Mouse (Mus musculus) central nervous system, embryonic 18 days (tissue): ENCODE measurements around the gene Olfr766-ps1. TPM values are rescaled to one million over a fixed set of nuclear protein-coding genes. Genes with fewer than 3 reads are reported as not detected.

Experiments used
- polyA plus RNA-seq: library from polyadenylated mRNA; depleted of rRNA; stranded (reverse); fragments of >200 nt; gene quantifications from 2 replicates; pipeline ENCODE4 v1.2.3, GENCODE M21; 2012; rRNA removed

Gene Olfr766-ps1
- not detected in 2 replicates for polyA plus RNA-seq

DNA sequence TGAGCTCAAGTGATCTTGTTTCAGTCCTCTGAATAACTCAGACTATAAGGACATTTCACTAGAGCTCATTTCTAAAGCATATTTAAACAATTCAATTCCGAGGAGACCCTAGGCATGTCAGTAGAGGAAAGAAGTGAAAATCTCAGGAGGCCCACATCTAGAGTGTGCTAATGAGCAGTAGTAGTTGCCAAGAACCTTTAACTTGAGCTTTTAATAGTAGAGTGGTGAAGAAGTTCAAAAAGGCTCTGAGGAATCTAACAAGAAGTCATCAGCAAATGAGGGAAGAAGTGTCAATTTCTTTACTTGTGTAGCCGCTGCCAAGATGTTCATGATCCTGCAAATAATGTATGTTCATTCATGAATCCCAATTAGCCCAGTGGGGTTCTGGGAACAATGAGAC lies at the start of gene Olfr766-ps1:
Gene Olfr766-ps1 (minus strand): TSS at position 101 of the 400 bp plus-strand sequence.

GRCm38 (mm10) chr10:129117761-129118160 lies 49.0 kb upstream of the Olfr766-ps1 start, which contains the start of gene Olfr769:
Gene Olfr769 (minus strand): TSS chr10:129117861.

GRCm38 (mm10) chr10:129099275-129099674 lies 30.5 kb upstream of the Olfr766-ps1 start, which contains the start of gene Olfr768:
Gene Olfr768 (minus strand): TSS chr10:129099375.

GRCm38 (mm10) chr10:129082810-129083209 lies 14.0 kb upstream of the Olfr766-ps1 start, which contains the start of gene Olfr767:
Gene Olfr767 (minus strand): TSS chr10:129082910.

DNA sequence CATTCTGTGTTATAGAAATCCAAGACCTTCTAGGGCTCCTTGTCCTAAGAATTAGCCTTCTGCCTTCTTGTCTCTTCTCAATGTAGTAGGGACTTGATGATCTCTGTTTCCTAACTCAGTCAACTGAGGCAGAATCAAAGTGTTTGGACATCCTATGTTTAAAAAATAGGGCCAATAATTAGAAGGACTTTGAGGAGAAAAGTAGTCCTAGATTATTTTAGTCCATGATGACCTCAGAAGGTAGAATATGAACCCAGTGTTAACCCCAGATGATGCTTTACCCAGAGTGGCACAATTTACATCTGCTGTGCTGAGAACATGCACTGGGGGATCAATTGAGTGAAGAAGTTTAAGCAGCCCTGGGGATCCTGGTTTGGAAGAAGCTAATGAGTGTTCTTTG lies 18.9 kb downstream of the Olfr766-ps1 start, which contains the start of gene Olfr765:
Gene Olfr765 (minus strand): TSS at position 101 of the 400 bp plus-strand sequence.

DNA sequence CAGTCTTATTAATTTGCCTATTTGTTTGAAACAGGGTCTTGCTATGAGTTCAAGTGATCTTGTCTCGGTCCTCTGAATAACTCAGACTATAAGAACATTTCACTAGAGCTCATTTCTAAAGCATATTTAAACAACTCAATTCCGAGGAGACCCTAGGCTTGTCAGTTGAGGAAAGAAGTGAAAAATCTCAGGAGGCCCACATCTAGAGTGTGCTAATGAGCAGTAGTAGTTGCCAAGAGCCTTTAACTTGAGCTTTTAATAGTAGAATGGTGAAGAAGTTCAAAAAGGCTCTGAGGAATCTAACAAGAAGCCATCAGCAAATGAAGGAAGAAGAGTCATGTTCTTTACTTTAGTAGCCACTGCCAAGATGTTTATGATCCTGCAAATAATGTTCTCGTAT lies 29.0 kb downstream of the Olfr766-ps1 start, which contains the start of gene Olfr764-ps1:
Gene Olfr764-ps1 (minus strand): TSS at position 101 of the 400 bp plus-strand sequence.

Other genes with a start within 250 kb of the Olfr766-ps1 start
- 15.6 and 17.2 TPM in 2 replicates for gene Ormdl2, start 247.3 kb downstream of the Olfr766-ps1 start, polyA plus RNA-seq
- 8.7 and 8.9 TPM in 2 replicates for gene Gdf11, start 177.3 kb downstream of the Olfr766-ps1 start, polyA plus RNA-seq
- gene Cd63, start 168.0 kb downstream of the Olfr766-ps1 start, polyA plus RNA-seq, result 65.0 and 99.6 TPM in 2 replicates
- gene Rdh5, start 146.1 kb downstream of the Olfr766-ps1 start, polyA plus RNA-seq, result 11.4 and 19.1 TPM in 2 replicates
- 280 and 314 TPM in 2 replicates for gene Bloc1s1, start 144.9 kb downstream of the Olfr766-ps1 start, polyA plus RNA-seq
- gene Itga7, start 135.2 kb downstream of the Olfr766-ps1 start, polyA plus RNA-seq, result 11.6 and 16.9 TPM in 2 replicates
- gene Mettl7b, start 108.0 kb downstream of the Olfr766-ps1 start, polyA plus RNA-seq, result not detected in 2 replicates
- gene Olfr9, start 79.5 kb downstream of the Olfr766-ps1 start, polyA plus RNA-seq, result not detected in 2 replicates
- gene Olfr763, start 58.2 kb downstream of the Olfr766-ps1 start, polyA plus RNA-seq, result not detected in 2 replicates
- gene Olfr764-ps1, start 29.1 kb downstream of the Olfr766-ps1 start, polyA plus RNA-seq, result not detected in 2 replicates
- gene Olfr765, start 19.0 kb downstream of the Olfr766-ps1 start, polyA plus RNA-seq, result not detected in 2 replicates
- not detected in 2 replicates for gene Olfr767, start 13.9 kb upstream of the Olfr766-ps1 start, polyA plus RNA-seq
- gene Olfr768, start 30.4 kb upstream of the Olfr766-ps1 start, polyA plus RNA-seq, result not detected in 2 replicates
- gene Olfr769, start 48.9 kb upstream of the Olfr766-ps1 start, polyA plus RNA-seq, result not detected in 2 replicates
- gene Olfr770, start 70.0 kb upstream of the Olfr766-ps1 start, polyA plus RNA-seq, result not detected in 2 replicates
- gene Olfr771, start 95.8 kb upstream of the Olfr766-ps1 start, polyA plus RNA-seq, result not detected in 2 replicates
- not detected in 2 replicates for gene Olfr772, start 108.9 kb upstream of the Olfr766-ps1 start, polyA plus RNA-seq
- gene Olfr773, start 118.4 kb upstream of the Olfr766-ps1 start, polyA plus RNA-seq, result not detected in 2 replicates
- gene Olfr774, start 167.2 kb upstream of the Olfr766-ps1 start, polyA plus RNA-seq, result not detected in 2 replicates
- not detected in 2 replicates for gene Olfr775, start 179.4 kb upstream of the Olfr766-ps1 start, polyA plus RNA-seq
- not detected in 2 replicates for gene Olfr776, start 190.2 kb upstream of the Olfr766-ps1 start, polyA plus RNA-seq
- not detected in 2 replicates for gene Olfr777, start 202.5 kb upstream of the Olfr766-ps1 start, polyA plus RNA-seq
- gene Olfr780, start 249.1 kb upstream of the Olfr766-ps1 start, polyA plus RNA-seq, result not detected in 2 replicates